Mouse (Mus musculus) lung, postnatal 0 days (tissue): Measurements from ENCODE around the gene Hist2h4.

Source experiments
- CTCF ChIP-seq: IDR thresholded peaks from 2 replicates; pipeline ENCODE4 v1.5.1; 2016; ENCODE audit warnings: antibody characterized with exemption, mild to moderate bottlenecking
- EP300 ChIP-seq: IDR thresholded peaks from 2 replicates; pipeline ENCODE4 v1.6.1; 2016; ENCODE audit warnings: antibody characterized with exemption, mild to moderate bottlenecking, control low read depth

- TF ChIP-seq CTCF (no peak), EP300 (no peak)
These were observed 35.2 kb upstream of the Hist2h4 start for GRCm38 (mm10) chr3:96298360-96298759.
